Comparison of ENCODE assay signal across 23 mouse cellular contexts in the genomic region with DNA sequence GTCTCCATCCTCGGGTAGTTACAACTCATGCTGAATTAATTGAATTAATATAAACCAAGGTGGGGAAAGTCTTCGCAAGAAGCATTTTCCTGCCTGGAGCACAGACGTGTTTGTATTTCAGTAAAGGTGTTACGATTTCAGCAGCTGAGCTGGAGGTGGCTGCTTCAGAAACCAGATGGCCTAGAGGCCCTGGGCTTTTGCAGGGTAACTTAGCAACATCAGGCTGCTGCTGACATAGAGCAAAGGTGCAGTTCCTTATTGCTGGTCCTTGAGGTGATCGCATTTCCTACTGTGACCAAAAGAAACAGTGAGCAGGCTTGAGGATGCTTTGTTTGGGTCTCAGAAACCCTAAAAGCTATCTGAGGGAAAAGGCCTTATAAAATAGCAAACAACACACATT.
DNase-seq lines count a peak whose midpoint lies in the region; ATAC-seq and TF ChIP-seq lines count a peak whose summit lies in the region.
"Had no signal": no experiment of that assay in that cellular context is flagged by ENCODE, and none has a peak within 500 bp of the region (broad histone marks: within the 10 kb centered on the region; RNA-seq: fewer than 3 reads in every experiment).

No protein-coding gene starts in this region.

- H3K9me3 ChIP-seq in midbrain, embryonic 15.5 days, result no peaks in the 10 kb centered on the region
- H3K9me3 ChIP-seq in midbrain, embryonic 16.5 days (replicated peaks; ENCODE audit: control insufficient read depth, low read length, poor library complexity, severe bottlenecking), result no peaks in the 10 kb centered on the region
- H3K9me3 ChIP-seq in limb, embryonic 13.5 days, result no peaks in the 10 kb centered on the region
- H3K9me3 ChIP-seq: embryonic facial prominence, embryonic 10.5 days; forebrain, embryonic 13.5 days; G1E; heart, embryonic 15.5 days; hindbrain, embryonic 10.5 days had no signal

- ATAC-seq in frontal cortex, adult (ENCODE audit: low TSS enrichment), result peak; percentile 24; the same call in 1 of the 2 replicates
- ATAC-seq in midbrain, embryonic 15.5 days (replicated peaks), result no peak
- ATAC-seq in midbrain, embryonic 16.5 days, result no peak
- peak; percentile 28; the same call in 1 of the 2 replicates for ATAC-seq in limb, embryonic 13.5 days (ENCODE audit: low FRiP score, low read depth)
- ATAC-seq: CD4-positive, CD25-positive, alpha-beta regulatory T cell, adult 4 months; forebrain, embryonic 13.5 days; forebrain, postnatal 0 days had no signal

- WGBS in midbrain, embryonic 15.5 days, result 85% methylated on average over 5 of the region's 5 CpGs
- 68% methylated on average over 5 of the region's 5 CpGs for WGBS in midbrain, embryonic 16.5 days
- WGBS in limb, embryonic 13.5 days, result 13% methylated on average over 5 of the region's 5 CpGs
- WGBS in lung, adult 2 months, result 78% methylated on average over 5 of the region's 5 CpGs

- H3K27ac ChIP-seq in midbrain, embryonic 15.5 days, result peak overlapping the region; percentile 60
- H3K27ac ChIP-seq in midbrain, embryonic 16.5 days (ENCODE audit: low read length), result no peak overlapping the region
- H3K27ac ChIP-seq in limb, embryonic 13.5 days, result no peak overlapping the region; the same call in 1 of the 2 replicates
- H3K27ac ChIP-seq: embryonic facial prominence, embryonic 10.5 days; forebrain, embryonic 13.5 days; heart, adult 2 months; heart, embryonic 15.5 days; hindbrain, embryonic 10.5 days; hindbrain, embryonic 14.5 days had no signal

- no peaks in the 10 kb centered on the region for H3K36me3 ChIP-seq in midbrain, embryonic 15.5 days (replicated peaks)
- H3K36me3 ChIP-seq in midbrain, embryonic 16.5 days (ENCODE audit: control insufficient read depth, insufficient read depth, low read length), result no peaks in the 10 kb centered on the region
- H3K36me3 ChIP-seq in limb, embryonic 13.5 days, result no peaks in the 10 kb centered on the region
- H3K36me3 ChIP-seq: embryonic facial prominence, embryonic 10.5 days; G1E; heart, embryonic 15.5 days; hindbrain, embryonic 10.5 days had no signal

- TF ChIP-seq POLR2A in lung, adult 2 months (IDR thresholded peaks at IDR 0.05; ENCODE audit: borderline replicate concordance, extremely low read depth, low read depth, low read length), result no peak

- H3K27me3 ChIP-seq in midbrain, embryonic 15.5 days (replicated peaks), result no peaks in the 10 kb centered on the region
- H3K27me3 ChIP-seq in midbrain, embryonic 16.5 days (ENCODE audit: control insufficient read depth, insufficient read depth, low read depth, low read length), result no peaks in the 10 kb centered on the region
- H3K27me3 ChIP-seq in limb, embryonic 13.5 days, result no peaks in the 10 kb centered on the region
- H3K27me3 ChIP-seq: forebrain, embryonic 13.5 days; heart, embryonic 15.5 days had no signal

- H3K4me3 ChIP-seq in midbrain, embryonic 15.5 days, result no peak overlapping the region
- H3K4me3 ChIP-seq in midbrain, embryonic 16.5 days (ENCODE audit: low read depth, low read length), result no peak overlapping the region
- no peak overlapping the region for H3K4me3 ChIP-seq in limb, embryonic 13.5 days
- no peak overlapping the region for H3K4me3 ChIP-seq in lung, adult 2 months (replicated peaks; ENCODE audit: extremely low read depth, low read depth, low read length)
- H3K4me3 ChIP-seq: embryonic facial prominence, embryonic 10.5 days; forebrain, embryonic 13.5 days; heart, adult 2 months; heart, embryonic 15.5 days; hindbrain, embryonic 10.5 days had no signal

- no peak for DNase-seq in frontal cortex, postnatal 25 days (ENCODE audit: low spot score in 2 of 2)
- DNase-seq in lung, adult 2 months, result no peak
- DNase-seq in retina, postnatal 1 day, result no peak
- DNase-seq: adrenal gland, postnatal 14 days; B cell, adult 2 months; cerebellum, adult 2 months; cerebellum, postnatal 10 days; forebrain, postnatal 0 days; gastrocnemius, postnatal 10 days; heart, adult 2 months; heart, postnatal 14 days had no signal

- no peak overlapping the region for H3K9ac ChIP-seq in midbrain, embryonic 15.5 days
- no peak overlapping the region for H3K9ac ChIP-seq in midbrain, embryonic 16.5 days (ENCODE audit: low read depth, low read length)
- H3K9ac ChIP-seq in limb, embryonic 13.5 days, result no peak overlapping the region
- H3K9ac ChIP-seq: forebrain, embryonic 13.5 days; forebrain, postnatal 0 days; heart, embryonic 15.5 days; hindbrain, embryonic 14.5 days had no signal

- H3K4me1 ChIP-seq in midbrain, embryonic 15.5 days, result no peaks in the 10 kb centered on the region
- H3K4me1 ChIP-seq in midbrain, embryonic 16.5 days (ENCODE audit: control insufficient read depth, insufficient read depth, low read length), result no peaks in the 10 kb centered on the region
- H3K4me1 ChIP-seq in limb, embryonic 13.5 days, result peaks cover 11% of the 10 kb centered on the region
- no peaks in the 10 kb centered on the region for H3K4me1 ChIP-seq in lung, adult 2 months (ENCODE audit: control insufficient read depth, insufficient read depth, low read length)
- H3K4me1 ChIP-seq: embryonic facial prominence, embryonic 10.5 days; forebrain, embryonic 13.5 days; hindbrain, embryonic 10.5 days had no signal

- H3K4me2 ChIP-seq in midbrain, embryonic 15.5 days, result no peak overlapping the region
- H3K4me2 ChIP-seq in midbrain, embryonic 16.5 days (ENCODE audit: low read length), result no peak overlapping the region
- no peak overlapping the region for H3K4me2 ChIP-seq in limb, embryonic 13.5 days (replicated peaks)
- H3K4me2 ChIP-seq: forebrain, embryonic 13.5 days; heart, embryonic 11.5 days; heart, embryonic 15.5 days; hindbrain, embryonic 14.5 days had no signal

- TF ChIP-seq CTCF in lung, adult 2 months (IDR thresholded peaks at IDR 0.05; ENCODE audit: insufficient read depth, low read length), result no peak

Comparison
In these comparisons a context has a peak if more than half of its experiments do, and no peak if none do; other contexts are left out.
1. ATAC-seq: peak in frontal cortex, adult (single experiment) and limb, embryonic 13.5 days (single experiment); none in midbrain, embryonic 15.5 days (single experiment) and midbrain, embryonic 16.5 days (single experiment).